Mouse (Mus musculus) heart, embryonic 16.5 days (tissue): ENCODE measurements around the gene Trim62. TPM values are rescaled to one million over a fixed set of nuclear protein-coding genes. Genes with fewer than 3 reads are reported as not detected.

Experiments used
- ATAC-seq: fragments of 200-750 bp; cut with Nextera tagmentation; replicated peaks from 2 replicates; pipeline ENCODE4 v1.8.0; 2017; ENCODE audit warnings: moderate number of reproducible peaks; ENCODE audit not compliant: insufficient read depth, low FRiP score; ENCODE audit errors: extremely low read depth
- H3K27ac ChIP-seq: fragments of 300-500 bp; sonication (generic); 2 replicates; pipeline ENCODE4 v1.5.1; 2014; ENCODE audit warnings: mild to moderate bottlenecking, low read length, control low read depth, moderate library complexity
- H3K27me3 ChIP-seq: fragments of 300-500 bp; sonication (generic); 2 replicates; pipeline ENCODE4 v1.6.1; 2014; ENCODE audit warnings: low read length, mixed read lengths; ENCODE audit not compliant: control insufficient read depth, insufficient read depth
- H3K36me3 ChIP-seq: fragments of 300-500 bp; sonication (generic); 2 replicates; pipeline ENCODE4 v1.6.1; 2014; ENCODE audit not compliant: control insufficient read depth, insufficient read depth
- H3K4me1 ChIP-seq: fragments of 300-500 bp; sonication (generic); 2 replicates; pipeline ENCODE4 v1.6.1; 2014; ENCODE audit warnings: low read length, mixed read lengths; ENCODE audit not compliant: control insufficient read depth, insufficient read depth
- H3K4me2 ChIP-seq: fragments of 300-500 bp; sonication (generic); 2 replicates; pipeline ENCODE4 v1.6.1; 2014; ENCODE audit warnings: low read depth, mild to moderate bottlenecking, control low read depth, low read length
- H3K4me3 ChIP-seq: fragments of 300-500 bp; sonication (generic); 2 replicates; pipeline ENCODE4 v1.5.1; 2014; ENCODE audit warnings: mild to moderate bottlenecking, control low read depth, low read length
- H3K9ac ChIP-seq: fragments of 300-500 bp; sonication (generic); 2 replicates; pipeline ENCODE4 v1.6.1; 2014; ENCODE audit warnings: low read length, control low read depth
- H3K9me3 ChIP-seq: fragments of 300-500 bp; sonication (generic); replicated peaks from 2 replicates; pipeline ENCODE4 v1.6.1; 2016; ENCODE audit warnings: low read length; ENCODE audit not compliant: control insufficient read depth
- WGBS: fragments of 180-500 bp; shearing (Covaris S2); extraction: QIAGEN DNeasy Blood & Tissue Kit; methylation state at CpG from one replicate; pipeline ENCODE4 v1.1.7; 2014; 5-methylcytosine and 5-hydroxymethylcytosine counted together
- polyA plus RNA-seq: library from polyadenylated mRNA; unstranded; fragments of >200 nt; fragmentation: Nextera tagmentation; extraction: Ambion mirVana; gene quantifications from 2 replicates; pipeline ENCODE4 v1.2.1, GENCODE M21; 2015

Gene Trim62
- polyA plus RNA-seq, 1 experiment from 2014 or later: 1.6 TPM

DNA sequence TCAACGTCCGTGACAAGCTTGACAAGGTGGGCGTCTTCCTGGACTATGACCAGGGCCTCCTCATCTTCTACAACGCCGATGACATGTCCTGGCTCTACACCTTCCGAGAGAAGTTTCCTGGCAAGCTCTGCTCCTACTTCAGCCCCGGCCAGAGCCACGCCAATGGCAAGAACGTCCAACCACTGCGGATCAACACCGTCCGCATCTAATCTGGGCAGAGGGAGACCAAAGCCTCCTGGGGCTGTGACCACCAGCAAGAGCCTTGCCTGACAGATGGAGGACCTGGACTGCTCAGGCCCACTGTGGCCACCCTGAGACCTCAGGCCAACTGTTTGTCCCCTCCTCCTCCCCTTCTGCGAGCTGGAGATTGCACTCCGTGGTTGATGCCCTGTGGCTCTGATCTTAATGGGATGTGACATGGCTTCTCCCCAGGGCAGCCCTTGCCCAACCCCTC, 26.0 kb downstream of the Trim62 start:
- no peak for ATAC-seq

DNA sequence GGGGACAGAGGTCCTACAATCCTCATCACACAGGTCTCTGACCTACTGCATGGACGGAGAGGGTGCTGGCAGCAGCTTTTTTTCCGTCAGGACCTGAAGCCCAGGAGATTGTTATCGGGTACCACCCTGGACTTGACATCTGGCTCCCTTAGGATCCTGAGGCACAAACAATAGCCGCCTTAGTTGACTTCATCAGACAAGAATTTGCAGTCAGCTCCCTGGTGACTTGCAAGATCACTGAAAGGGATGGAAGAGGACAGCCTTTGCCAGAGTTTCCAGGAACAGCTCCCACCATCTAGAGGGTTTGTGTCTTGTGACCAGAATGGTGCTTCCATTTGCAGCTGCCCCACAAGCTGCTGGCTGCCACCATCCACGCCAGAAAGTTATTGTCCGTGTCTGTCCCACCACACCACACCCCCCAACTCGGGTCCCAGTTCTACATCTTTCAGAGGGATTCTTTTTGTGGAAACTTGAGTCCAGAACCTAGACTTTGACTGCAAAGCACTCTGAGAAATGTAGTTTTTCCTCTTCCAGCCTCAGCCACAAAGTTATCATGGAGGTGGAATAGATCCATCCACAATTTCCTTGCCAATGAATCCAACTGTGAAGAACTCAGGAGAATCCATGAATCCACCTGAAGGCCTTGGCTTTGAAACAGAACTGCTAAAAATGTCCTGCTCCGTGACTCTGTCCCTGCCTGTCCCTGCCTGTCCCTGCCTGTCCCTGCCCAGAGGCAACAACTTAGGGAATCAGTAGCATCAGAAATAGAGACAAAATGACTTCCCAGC, 27.1 kb downstream of the Trim62 start:
- Histone ChIP-seq H3K4me2 (no peak overlapping the region), H3K4me1 (no peaks in the 10 kb centered on the region), H3K9me3 (no peaks in the 10 kb centered on the region), H3K4me3 (no peak overlapping the region), H3K27ac (no peak overlapping the region), H3K36me3 (peaks cover 3% of the 10 kb centered on the region; the same call in 1 of the 2 replicates), H3K9ac (no peak overlapping the region), H3K27me3 (0 out of 2 replicates have a peak, but pooled peaks cover 2% of the 10 kb centered on the region)
- ATAC-seq: no peak
- WGBS: 59% methylated on average over 8 of the region's 8 CpGs

More for the DNA sequence above, 26.0 kb downstream of the Trim62 start:
- Histone ChIP-seq H3K27ac (no peak overlapping the region), H3K9me3 (no peaks in the 10 kb centered on the region), H3K4me1 (peaks cover 3% of the 10 kb centered on the region; the same call in 1 of the 2 replicates), H3K27me3 (no peaks in the 10 kb centered on the region), H3K4me2 (no peak overlapping the region), H3K4me3 (no peak overlapping the region), H3K36me3 (peaks cover 3% of the 10 kb centered on the region; the same call in 1 of the 2 replicates), H3K9ac (no peak overlapping the region)
- 79% methylated on average over 14 of the region's 14 CpGs for WGBS

DNA sequence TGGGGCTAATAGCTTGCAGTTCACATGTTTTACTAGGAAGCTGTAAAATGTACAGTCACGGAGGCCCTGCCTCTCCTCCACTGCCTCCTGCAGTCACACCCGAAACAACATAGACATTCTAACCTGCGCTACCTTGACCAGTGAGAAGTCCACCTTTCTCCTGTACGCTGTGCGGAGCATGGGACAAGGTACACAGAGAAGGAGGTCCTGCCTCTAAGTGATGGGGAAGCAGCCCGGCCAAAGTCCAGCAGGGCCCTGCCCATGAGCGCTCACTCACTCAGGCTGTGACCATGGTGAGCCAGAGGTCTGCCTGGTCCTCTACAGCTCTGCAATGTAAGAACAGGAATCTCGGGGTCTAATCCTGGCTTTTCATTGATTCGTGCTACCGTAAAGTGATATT, 28.7 kb downstream of the Trim62 start:
- ATAC-seq: no peak
- Histone ChIP-seq H3K27me3 (0 out of 2 replicates have a peak, but pooled peaks cover 2% of the 10 kb centered on the region), H3K9ac (no peak overlapping the region), H3K4me1 (no peaks in the 10 kb centered on the region), H3K9me3 (no peaks in the 10 kb centered on the region), H3K36me3 (peaks cover 3% of the 10 kb centered on the region; the same call in 1 of the 2 replicates), H3K4me3 (no peak overlapping the region), H3K27ac (no peak overlapping the region), H3K4me2 (no peak overlapping the region)
- WGBS: 89% methylated on average over 10 of the region's 10 CpGs

DNA sequence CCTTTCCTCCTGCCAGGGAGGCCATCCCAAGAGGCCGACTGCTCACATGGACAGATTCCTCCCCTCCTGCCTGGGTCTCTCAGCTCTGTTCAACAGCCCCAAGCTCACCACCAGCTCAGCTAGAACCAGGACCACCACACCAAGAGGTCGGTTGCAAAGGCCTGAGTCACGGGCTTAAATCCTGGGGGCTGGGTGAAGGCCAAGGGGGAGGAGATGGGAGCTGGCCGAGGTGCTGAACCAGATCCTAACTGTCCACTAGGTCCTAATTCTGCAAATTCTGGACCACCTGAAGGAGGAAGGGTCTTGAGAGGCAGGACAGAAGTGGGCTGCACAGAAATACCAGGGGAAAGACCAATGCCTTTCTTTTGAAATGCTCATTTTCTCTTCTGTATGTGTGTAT, 30.4 kb downstream of the Trim62 start:
- Histone ChIP-seq H3K9me3 (no peaks in the 10 kb centered on the region), H3K4me3 (no peak overlapping the region), H3K4me2 (no peak overlapping the region), H3K27ac (no peak overlapping the region), H3K4me1 (peaks cover 4% of the 10 kb centered on the region), H3K36me3 (peaks cover 3% of the 10 kb centered on the region; the same call in 1 of the 2 replicates), H3K27me3 (0 out of 2 replicates have a peak, but pooled peaks cover 2% of the 10 kb centered on the region), H3K9ac (no peak overlapping the region)
- 19% methylated on average over 4 of the region's 4 CpGs for WGBS
- ATAC-seq: no peak

DNA sequence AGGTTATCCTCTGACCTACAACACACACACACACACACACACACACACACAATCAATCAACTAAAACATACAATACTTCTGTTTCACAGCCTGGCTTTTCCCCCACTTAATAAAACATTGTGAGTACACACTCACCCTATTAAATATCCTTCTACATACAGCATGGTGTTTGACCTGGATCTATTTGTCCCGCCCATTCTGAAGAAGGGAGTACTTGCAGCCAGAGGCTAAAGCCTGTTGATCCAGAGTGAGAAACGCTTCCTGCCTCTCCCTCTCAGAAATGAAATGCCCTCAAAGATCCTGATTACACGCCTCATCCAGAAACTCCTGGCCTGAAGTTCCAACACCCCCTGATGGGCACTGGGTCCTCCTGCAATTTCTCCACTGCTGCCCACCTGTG, 33.7 kb downstream of the Trim62 start:
- Histone ChIP-seq H3K4me3 (no peak overlapping the region), H3K9ac (no peak overlapping the region), H3K9me3 (no peaks in the 10 kb centered on the region), H3K4me1 (peaks cover 4% of the 10 kb centered on the region), H3K27ac (no peak overlapping the region), H3K4me2 (no peak overlapping the region), H3K36me3 (no peaks in the 10 kb centered on the region), H3K27me3 (0 out of 2 replicates have a peak, but pooled peaks cover 2% of the 10 kb centered on the region)
- WGBS: 61% methylated on average over 3 of the region's 3 CpGs
- ATAC-seq: no peak

DNA sequence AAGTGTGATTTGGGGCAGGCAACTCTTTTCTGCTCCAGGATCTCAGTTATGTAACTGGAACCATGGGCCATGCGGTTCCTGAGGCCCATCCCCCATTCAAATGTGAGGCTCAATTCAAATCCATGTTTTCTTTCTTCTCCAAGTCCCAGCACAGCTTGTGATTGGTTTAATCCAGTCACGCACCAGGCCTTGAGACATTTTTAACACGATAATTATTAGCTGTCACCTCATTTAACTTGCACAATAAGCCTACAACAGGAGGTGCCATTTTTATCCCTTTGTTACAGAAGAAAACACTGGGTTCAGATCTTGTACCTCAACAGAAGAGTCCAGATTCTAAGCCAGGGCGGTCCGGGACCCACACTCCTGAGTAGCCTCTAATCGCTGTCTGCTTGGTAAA, 34.4 kb downstream of the Trim62 start:
- H3K4me1 ChIP-seq: peaks cover 4% of the 10 kb centered on the region
- 84% methylated on average over 6 of the region's 6 CpGs for WGBS
- 0 out of 2 replicates have a peak, but pooled peaks cover 2% of the 10 kb centered on the region for H3K27me3 ChIP-seq
- no peak overlapping the region for H3K4me2 ChIP-seq
- no peak overlapping the region for H3K27ac ChIP-seq
- no peaks in the 10 kb centered on the region for H3K36me3 ChIP-seq
- H3K9ac ChIP-seq: no peak overlapping the region
- H3K9me3 ChIP-seq: no peaks in the 10 kb centered on the region
- no peak for ATAC-seq
- no peak overlapping the region for H3K4me3 ChIP-seq

DNA sequence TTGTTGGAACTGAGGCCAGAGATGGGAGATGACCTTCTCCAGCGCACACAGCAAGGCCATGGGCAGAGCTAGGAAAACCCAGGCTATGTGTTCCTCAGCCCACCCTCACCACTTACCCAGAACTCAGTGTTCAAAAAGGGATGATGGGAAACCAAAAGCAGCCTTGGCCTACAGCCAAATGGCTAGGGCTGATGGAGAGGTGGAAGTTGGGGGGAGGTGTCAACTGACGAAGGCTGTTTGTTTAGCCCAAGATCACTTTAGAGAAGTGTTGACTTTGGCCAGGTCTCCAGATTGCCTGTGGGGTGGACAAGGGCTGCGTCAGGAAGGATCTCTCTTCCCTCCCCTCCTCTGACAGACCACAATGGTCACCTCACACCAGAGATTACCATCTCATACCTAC, 34.8 kb downstream of the Trim62 start:
- Histone ChIP-seq H3K9ac (no peak overlapping the region), H3K27ac (no peak overlapping the region), H3K9me3 (no peaks in the 10 kb centered on the region), H3K4me1 (peaks cover 4% of the 10 kb centered on the region), H3K27me3 (0 out of 2 replicates have a peak, but pooled peaks cover 2% of the 10 kb centered on the region), H3K4me2 (no peak overlapping the region), H3K36me3 (no peaks in the 10 kb centered on the region), H3K4me3 (no peak overlapping the region)
- ATAC-seq: peak; percentile 69
- 23% methylated on average over 3 of the region's 3 CpGs for WGBS

DNA sequence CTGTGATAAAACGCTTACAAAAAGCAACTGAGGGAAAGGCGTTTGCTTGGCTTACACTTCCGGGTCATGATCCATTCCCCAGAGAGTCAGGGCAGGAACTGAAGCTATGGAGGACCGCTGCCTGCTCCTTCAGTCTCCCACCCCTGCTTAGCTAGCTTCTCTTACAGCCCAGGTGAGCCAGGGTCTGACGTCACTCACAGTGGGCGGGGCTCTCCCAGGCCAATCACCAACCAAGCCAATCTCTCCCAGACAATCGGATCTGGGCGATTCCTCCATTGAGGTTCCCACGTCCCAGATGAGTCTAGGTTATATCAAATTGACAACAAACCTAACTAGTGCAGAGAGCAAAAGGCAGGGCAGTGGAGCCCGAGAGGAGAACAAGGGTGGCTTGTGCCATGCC, 35.7 kb downstream of the Trim62 start:
- no peak overlapping the region for H3K4me2 ChIP-seq
- no peak for ATAC-seq
- no peak overlapping the region for H3K27ac ChIP-seq
- H3K9ac ChIP-seq: no peak overlapping the region
- peaks cover 4% of the 10 kb centered on the region for H3K4me1 ChIP-seq
- H3K4me3 ChIP-seq: no peak overlapping the region
- 0 out of 2 replicates have a peak, but pooled peaks cover 2% of the 10 kb centered on the region for H3K27me3 ChIP-seq
- H3K9me3 ChIP-seq: no peaks in the 10 kb centered on the region
- 27% methylated on average over 10 of the region's 10 CpGs for WGBS
- H3K36me3 ChIP-seq: no peaks in the 10 kb centered on the region

DNA sequence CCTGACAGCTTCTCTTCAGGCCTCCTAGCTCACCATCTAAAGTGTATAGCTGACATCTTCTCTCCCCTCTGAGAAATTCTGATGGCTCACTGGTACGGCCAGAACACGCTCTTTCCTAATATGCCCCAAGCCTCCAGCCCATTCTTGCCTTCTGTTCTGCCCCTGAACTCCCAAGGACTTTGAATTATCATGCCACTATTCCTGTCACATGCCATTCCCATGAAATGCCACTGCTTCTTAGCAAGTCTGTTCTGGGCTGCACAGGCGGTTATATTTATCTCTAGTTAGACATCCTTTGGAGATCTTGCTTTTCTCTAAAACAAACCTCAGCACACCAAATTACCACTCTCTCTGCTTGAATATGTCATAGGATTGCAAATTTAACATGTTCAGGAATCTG, 40.2 kb downstream of the Trim62 start:
- 58% methylated on average over 3 of the region's 3 CpGs for WGBS
- Histone ChIP-seq H3K9me3 (no peaks in the 10 kb centered on the region), H3K4me1 (no peaks in the 10 kb centered on the region), H3K4me3 (no peak overlapping the region), H3K27ac (no peak overlapping the region), H3K27me3 (no peaks in the 10 kb centered on the region), H3K4me2 (no peak overlapping the region), H3K36me3 (no peaks in the 10 kb centered on the region), H3K9ac (no peak overlapping the region)
- ATAC-seq: no peak
